Mouse (Mus musculus) heart, postnatal 0 days (tissue): Measurements from ENCODE around the gene Hdx. TPM values are rescaled to one million over a fixed set of nuclear protein-coding genes. Genes with fewer than 3 reads are reported as not detected.

Source experiments
- ATAC-seq: fragments of 200-750 bp; cut with Nextera tagmentation; 2 replicates; pipeline ENCODE4 v1.8.0; 2017; ENCODE audit warnings: low read depth, moderate number of reproducible peaks, moderate library complexity; ENCODE audit not compliant: insufficient read depth
- DNase-seq: peaks from one replicate; pipeline ENCODE4 v3.0.0-alpha.2; 2016; ENCODE audit warnings: low spot score
- H3K27ac ChIP-seq: fragments of 300-500 bp; sonication (generic); 2 replicates; pipeline ENCODE4 v1.5.1; 2014; ENCODE audit warnings: low read depth, mild to moderate bottlenecking
- H3K27me3 ChIP-seq: fragments of 300-500 bp; sonication (generic); 2 replicates; pipeline ENCODE4 v1.6.1; 2014; ENCODE audit warnings: low read length, mixed read lengths; ENCODE audit not compliant: control insufficient read depth, insufficient read depth
- H3K36me3 ChIP-seq: fragments of 300-500 bp; sonication (generic); replicated peaks from 2 replicates; pipeline ENCODE4 v1.6.1; 2014; ENCODE audit warnings: low read length, mixed read lengths; ENCODE audit not compliant: control insufficient read depth, insufficient read depth
- H3K4me1 ChIP-seq: fragments of 300-500 bp; sonication (generic); 2 replicates; pipeline ENCODE4 v1.6.1; 2014; ENCODE audit warnings: antibody characterized with exemption; ENCODE audit not compliant: control insufficient read depth, insufficient read depth
- H3K4me2 ChIP-seq: fragments of 300-500 bp; sonication (generic); 2 replicates; pipeline ENCODE4 v1.6.1; 2014; ENCODE audit warnings: low read depth, mild to moderate bottlenecking, low read length, moderate library complexity
- H3K4me3 ChIP-seq: fragments of 300-500 bp; sonication (generic); 2 replicates; pipeline ENCODE4 v1.5.1; 2014; ENCODE audit warnings: low read depth, low read length
- H3K9ac ChIP-seq: fragments of 300-500 bp; sonication (generic); replicated peaks from 2 replicates; pipeline ENCODE4 v1.6.1; 2014; ENCODE audit warnings: low read depth, low read length, mixed read lengths
- H3K9me3 ChIP-seq: fragments of 300-500 bp; sonication (generic); replicated peaks from 2 replicates; pipeline ENCODE4 v1.6.1; 2016; ENCODE audit warnings: low read length; ENCODE audit not compliant: control insufficient read depth
- CTCF ChIP-seq: IDR thresholded peaks from 2 replicates; pipeline ENCODE4 v1.5.1; 2016; ENCODE audit warnings: antibody characterized with exemption, control low read depth, low read depth
- EP300 ChIP-seq: IDR thresholded peaks from 2 replicates; pipeline ENCODE4 v1.6.1; 2016; ENCODE audit warnings: antibody characterized with exemption, low read depth
- WGBS: fragments of 180-500 bp; shearing (Covaris S2); extraction: QIAGEN DNeasy Blood & Tissue Kit; methylation state at CpG from one replicate; pipeline ENCODE4 v1.1.7; 2014; 5-methylcytosine and 5-hydroxymethylcytosine counted together
- polyA plus RNA-seq: library from polyadenylated mRNA; unstranded; fragments of >200 nt; fragmentation: Nextera tagmentation; extraction: Ambion mirVana; gene quantifications from 2 replicates; pipeline ENCODE4 v1.2.1, GENCODE M21; 2015
- total RNA-seq: library from RNA; depleted of rRNA; stranded (reverse); fragments of >200 nt; gene quantifications from 2 replicates; pipeline ENCODE4 v1.2.3, GENCODE M21; 2014; ENCODE audit warnings: low replicate concordance; rRNA removed

The Hdx gene
- total and polyA plus RNA-seq, 2 experiments from 2014 or later: 0.27 to 0.84 TPM

- 54% methylated on average over 4 of the region's 4 CpGs for WGBS
- H3K27me3 ChIP-seq: no peaks in the 10 kb centered on the region
- H3K36me3 ChIP-seq: no peaks in the 10 kb centered on the region
- no peaks in the 10 kb centered on the region for H3K9me3 ChIP-seq
- H3K4me1 ChIP-seq: no peaks in the 10 kb centered on the region
- H3K27ac ChIP-seq: no peak overlapping the region
- no peak overlapping the region for H3K9ac ChIP-seq
- H3K4me3 ChIP-seq: no peak overlapping the region
- TF ChIP-seq CTCF: no peak
- no peak for TF ChIP-seq EP300
- DNase-seq: no peak
- no peak for ATAC-seq
- H3K4me2 ChIP-seq: no peak overlapping the region
These were observed 51.9 kb downstream of the Hdx start for GRCm38 (mm10) chrX:111644945-111645344.

GRCm38 (mm10) chrX:111640616-111641015 is 56.3 kb downstream of the Hdx start:
- no peak overlapping the region for H3K9ac ChIP-seq
- no peak for ATAC-seq
- H3K27ac ChIP-seq: no peak overlapping the region
- no peak for DNase-seq
- H3K36me3 ChIP-seq: no peaks in the 10 kb centered on the region
- no peaks in the 10 kb centered on the region for H3K27me3 ChIP-seq
- no peaks in the 10 kb centered on the region for H3K4me1 ChIP-seq
- TF ChIP-seq CTCF: no peak
- TF ChIP-seq EP300: no peak
- no peak overlapping the region for H3K4me2 ChIP-seq
- H3K4me3 ChIP-seq: no peak overlapping the region
- 81% methylated on average over 5 of the region's 5 CpGs for WGBS
- no peaks in the 10 kb centered on the region for H3K9me3 ChIP-seq

GRCm38 (mm10) chrX:111597631-111598161 is 99.2 kb downstream of the Hdx start:
- 89% methylated on average over 2 of the region's 2 CpGs for WGBS
- no peak for TF ChIP-seq CTCF
- no peak for TF ChIP-seq EP300
- ATAC-seq (no peak), DNase-seq (no peak)
- H3K4me1 ChIP-seq: no peaks in the 10 kb centered on the region
- no peaks in the 10 kb centered on the region for H3K27me3 ChIP-seq
- no peak overlapping the region for H3K4me2 ChIP-seq
- no peak overlapping the region for H3K4me3 ChIP-seq
- H3K9ac ChIP-seq: no peak overlapping the region
- no peak overlapping the region for H3K27ac ChIP-seq
- no peaks in the 10 kb centered on the region for H3K9me3 ChIP-seq
- no peaks in the 10 kb centered on the region for H3K36me3 ChIP-seq

- H3K9ac ChIP-seq: no peak overlapping the region
- no peak for TF ChIP-seq CTCF
- no peak for TF ChIP-seq EP300
- H3K36me3 ChIP-seq: no peaks in the 10 kb centered on the region
- H3K27ac ChIP-seq: no peak overlapping the region
- no peaks in the 10 kb centered on the region for H3K9me3 ChIP-seq
- H3K4me3 ChIP-seq: no peak overlapping the region
- no peak for ATAC-seq
- no peaks in the 10 kb centered on the region for H3K27me3 ChIP-seq
- 58% methylated on average over 4 of the region's 4 CpGs for WGBS
- no peak for DNase-seq
- H3K4me1 ChIP-seq: no peaks in the 10 kb centered on the region
- no peak overlapping the region for H3K4me2 ChIP-seq
These were observed 109.3 kb downstream of the Hdx start for GRCm38 (mm10) chrX:111587616-111588015.

GRCm38 (mm10) chrX:111577044-111577443 is 119.8 kb downstream of the Hdx start:
- ATAC-seq: no peak
- no peak for TF ChIP-seq CTCF
- no peak for TF ChIP-seq EP300
- no peak for DNase-seq
- Histone ChIP-seq H3K27ac (no peak overlapping the region), H3K4me2 (no peak overlapping the region), H3K9ac (no peak overlapping the region), H3K27me3 (no peaks in the 10 kb centered on the region), H3K9me3 (no peaks in the 10 kb centered on the region), H3K4me3 (no peak overlapping the region), H3K36me3 (no peaks in the 10 kb centered on the region), H3K4me1 (no peaks in the 10 kb centered on the region)
- 74% methylated on average over 2 of the region's 2 CpGs for WGBS

GRCm38 (mm10) chrX:111537859-111538258 is 159.0 kb downstream of the Hdx start, which contains the start of gene Rps6ka6:
Gene Rps6ka6 (minus strand): TSS chrX:111537959.
- no peak for TF ChIP-seq CTCF
- TF ChIP-seq EP300: no peak
- Histone ChIP-seq H3K4me1 (no peaks in the 10 kb centered on the region), H3K27ac (no peak within 1 kb of the TSS), H3K27me3 (no peaks in the 10 kb centered on the region), H3K9me3 (no peaks in the 10 kb centered on the region), H3K9ac (no peak within 1 kb of the TSS), H3K4me3 (no peak within 1 kb of the TSS), H3K36me3 (no peaks in the 10 kb centered on the region), H3K4me2 (no peak within 1 kb of the TSS)
- ATAC-seq (no peak), DNase-seq (no peak)
- WGBS: 67% methylated on average over 10 of the region's 10 CpGs

Other genes starting within 250 kb of the Hdx start
- gene Rps6ka6, start 159.1 kb downstream of the Hdx start, total RNA-seq: 0.61 and 1.4 TPM in 2 replicates
- gene Rps6ka6, start 159.1 kb downstream of the Hdx start, polyA plus RNA-seq: 1.00 and 1.2 TPM in 2 replicates
- gene Gm45194, start 194.3 kb upstream of the Hdx start, total RNA-seq: not detected in 2 replicates
- not detected in 2 replicates for gene Gm45194, start 194.3 kb upstream of the Hdx start, polyA plus RNA-seq